Mouse (Mus musculus) heart, adult 2 months (tissue): ENCODE results near the gene Lmo7.

Experiments used
- CTCF ChIP-seq: fragments of 200-600 bp; IDR thresholded peaks from 2 replicates; pipeline ENCODE4 v1.8.1; 2022; ENCODE audit warnings: antibody characterized with exemption, mild to moderate bottlenecking, moderate library complexity
- EP300 ChIP-seq: fragments of 200-500 bp; IDR thresholded peaks from 2 replicates; pipeline ENCODE4 v1.6.1; 2011; ENCODE audit warnings: low read depth, low read length, control low read depth; ENCODE audit not compliant: insufficient read depth
- POLR2A ChIP-seq: fragments of 200-500 bp; IDR thresholded peaks from 2 replicates; pipeline ENCODE4 v1.6.1; 2011; ENCODE audit warnings: mild to moderate bottlenecking, low read depth, low read length, control low read depth; ENCODE audit not compliant: insufficient read depth

GRCm38 (mm10) chr14:101976021-101976685 lies 246.4 kb downstream of the Lmo7 start:
- TF ChIP-seq POLR2A (no peak), CTCF (no peak), EP300 (no peak)
